Mouse (Mus musculus) layer of hippocampus, adult 9-11 months (tissue): ENCODE data around the gene Ctps2.

Source experiments
- DNase-seq: peaks from one replicate; pipeline ENCODE4 v3.0.0; 2022

Ctps2 gene

GRCm38 (mm10) chrX:162986876-162987495 lies 85.9 kb downstream of the Ctps2 start:
- no peak for DNase-seq

GRCm38 (mm10) chrX:162991396-162991795 lies 90.4 kb downstream of the Ctps2 start:
- DNase-seq, result no peak

GRCm38 (mm10) chrX:162992121-162992520 lies 91.1 kb downstream of the Ctps2 start:
- DNase-seq, result no peak

- no peak for DNase-seq
Measured at GRCm38 (mm10) chrX:163027864-163028263, 126.8 kb downstream of the Ctps2 start.

- no peak for DNase-seq
Measured at GRCm38 (mm10) chrX:163038767-163039166, 137.7 kb downstream of the Ctps2 start.

GRCm38 (mm10) chrX:163042771-163043170 lies 141.7 kb downstream of the Ctps2 start:
- no peak for DNase-seq

- DNase-seq, result no peak
Measured at GRCm38 (mm10) chrX:163063936-163064335, 162.9 kb downstream of the Ctps2 start.
